Mouse (Mus musculus) lung, embryonic 16.5 days (tissue): ENCODE data around the gene Bahcc1. TPM values are rescaled to one million over a fixed set of nuclear protein-coding genes. Genes with fewer than 3 reads are reported as not detected.

Experiments
- ATAC-seq: fragments of 200-750 bp; cut with Nextera tagmentation; 2 replicates; pipeline ENCODE4 v1.8.0; 2017; ENCODE audit warnings: low read depth, mild to moderate bottlenecking, moderate library complexity
- H3K27ac ChIP-seq: fragments of 300-500 bp; sonication (generic); 2 replicates; pipeline ENCODE4 v1.5.1; 2014; ENCODE audit warnings: mild to moderate bottlenecking, control low read depth, low read length
- H3K27me3 ChIP-seq: fragments of 300-500 bp; sonication (generic); 2 replicates; pipeline ENCODE4 v1.6.1; 2014; ENCODE audit warnings: low read depth, low read length, mixed read lengths; ENCODE audit not compliant: control insufficient read depth, insufficient read depth
- H3K36me3 ChIP-seq: fragments of 300-500 bp; sonication (generic); 2 replicates; pipeline ENCODE4 v1.6.1; 2014; ENCODE audit warnings: low read length; ENCODE audit not compliant: control insufficient read depth, insufficient read depth
- H3K4me1 ChIP-seq: fragments of 300-500 bp; sonication (generic); replicated peaks from 2 replicates; pipeline ENCODE4 v1.6.1; 2014; ENCODE audit warnings: low read length, mixed read lengths; ENCODE audit not compliant: control insufficient read depth, insufficient read depth
- H3K4me2 ChIP-seq: fragments of 300-500 bp; sonication (generic); 2 replicates; pipeline ENCODE4 v1.6.1; 2014; ENCODE audit warnings: low read depth, low read length, control low read depth
- H3K4me3 ChIP-seq: fragments of 300-500 bp; sonication (generic); 2 replicates; pipeline ENCODE4 v1.5.1; 2014; ENCODE audit warnings: mild to moderate bottlenecking, low read length, control low read depth
- H3K9ac ChIP-seq: fragments of 300-500 bp; sonication (generic); 2 replicates; pipeline ENCODE4 v1.6.1; 2014; ENCODE audit warnings: low read length, control low read depth
- H3K9me3 ChIP-seq: fragments of 300-500 bp; sonication (generic); 2 replicates; pipeline ENCODE4 v1.6.1; 2016; ENCODE audit warnings: low read length; ENCODE audit not compliant: control insufficient read depth
- WGBS: fragments of 180-500 bp; shearing (Covaris S2); extraction: QIAGEN DNeasy Blood & Tissue Kit; methylation state at CpG from one replicate; pipeline ENCODE4 v1.1.7; 2014; 5-methylcytosine and 5-hydroxymethylcytosine counted together
- polyA plus RNA-seq: library from polyadenylated mRNA; unstranded; fragments of >200 nt; fragmentation: Nextera tagmentation; extraction: Ambion mirVana; gene quantifications from 2 replicates; pipeline ENCODE4 v1.2.1, GENCODE M21; 2015

Bahcc1 gene
- polyA plus RNA-seq, 1 experiment from 2014 or later = 7.5 TPM

GRCm38 (mm10) chr11:120240206-120240605 is 7.5 kb downstream of the Bahcc1 start:
- H3K9me3 ChIP-seq = no peaks in the 10 kb centered on the region
- peak overlapping the region; percentile 28 for H3K4me3 ChIP-seq
- no peaks in the 10 kb centered on the region for H3K36me3 ChIP-seq
- peak; percentile 71 for ATAC-seq
- peaks cover 58% of the 10 kb centered on the region for H3K4me1 ChIP-seq
- H3K27me3 ChIP-seq = no peaks in the 10 kb centered on the region
- peak overlapping the region; percentile 94 for H3K27ac ChIP-seq
- peak overlapping the region; percentile 97 for H3K4me2 ChIP-seq
- peak overlapping the region; percentile 45 for H3K9ac ChIP-seq
- WGBS = 0% methylated on average over 10 of the region's 10 CpGs

DNA sequence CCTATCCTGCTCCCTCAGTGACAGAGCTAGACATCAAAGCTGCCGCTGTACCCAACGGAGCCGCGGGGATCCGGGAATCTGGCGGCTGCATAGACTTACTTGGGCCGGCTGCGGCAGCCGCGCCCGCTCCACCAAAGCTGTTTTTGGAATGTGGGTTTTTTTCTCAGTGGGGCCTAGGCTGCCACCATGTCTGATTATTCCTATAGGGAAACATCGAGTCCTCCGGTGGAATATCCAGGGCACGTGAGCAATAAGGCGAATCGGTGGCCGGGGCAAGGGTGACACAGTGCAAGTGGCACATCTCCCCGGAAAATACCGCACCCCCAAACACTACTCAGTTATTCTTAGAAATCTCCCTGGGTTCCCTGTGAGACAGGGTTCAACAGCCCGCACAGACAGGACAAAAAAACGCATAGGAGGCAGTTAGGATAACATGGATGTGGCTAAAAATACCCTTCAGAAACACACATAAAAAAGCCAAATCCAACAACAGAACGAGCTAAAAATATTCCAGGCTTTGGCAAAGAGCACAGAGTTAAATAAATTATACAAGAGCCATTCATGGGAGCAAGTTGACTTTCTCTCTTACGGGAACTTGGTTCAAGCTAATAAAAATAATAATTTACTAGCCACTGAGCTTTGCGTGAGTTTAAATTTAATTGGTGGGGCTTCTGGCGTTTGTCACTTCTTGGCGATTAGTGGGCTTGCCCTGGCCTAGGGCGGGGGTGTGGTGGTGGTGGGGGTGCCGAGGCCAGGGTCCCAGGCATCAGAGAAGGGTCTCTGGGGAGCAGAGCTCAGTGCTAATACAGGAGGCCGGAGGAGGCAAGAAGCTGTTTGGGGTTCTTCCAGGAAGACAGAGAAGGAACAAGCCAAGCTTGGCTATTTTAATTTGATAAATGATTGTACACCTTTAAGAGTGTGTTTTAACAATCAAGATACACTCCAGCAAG is 8.5 kb downstream of the Bahcc1 start:
- H3K9me3 ChIP-seq = no peaks in the 10 kb centered on the region
- H3K27ac ChIP-seq = peak overlapping the region; percentile 94
- H3K27me3 ChIP-seq = no peaks in the 10 kb centered on the region
- H3K4me1 ChIP-seq = peaks cover 64% of the 10 kb centered on the region
- peak overlapping the region; percentile 97 for H3K4me2 ChIP-seq
- H3K4me3 ChIP-seq = peak overlapping the region; percentile 10; the same call in 1 of the 2 replicates
- H3K9ac ChIP-seq = peak overlapping the region; percentile 33
- ATAC-seq = no peak
- H3K36me3 ChIP-seq = no peaks in the 10 kb centered on the region
- 10% methylated on average over 29 of the region's 29 CpGs for WGBS

- H3K4me1 ChIP-seq = peaks cover 72% of the 10 kb centered on the region
- H3K4me2 ChIP-seq = peak overlapping the region; percentile 33; the same call in 1 of the 2 replicates
Observed at GRCm38 (mm10) chr11:120241981-120242725, 9.4 kb downstream of the Bahcc1 start.

DNA sequence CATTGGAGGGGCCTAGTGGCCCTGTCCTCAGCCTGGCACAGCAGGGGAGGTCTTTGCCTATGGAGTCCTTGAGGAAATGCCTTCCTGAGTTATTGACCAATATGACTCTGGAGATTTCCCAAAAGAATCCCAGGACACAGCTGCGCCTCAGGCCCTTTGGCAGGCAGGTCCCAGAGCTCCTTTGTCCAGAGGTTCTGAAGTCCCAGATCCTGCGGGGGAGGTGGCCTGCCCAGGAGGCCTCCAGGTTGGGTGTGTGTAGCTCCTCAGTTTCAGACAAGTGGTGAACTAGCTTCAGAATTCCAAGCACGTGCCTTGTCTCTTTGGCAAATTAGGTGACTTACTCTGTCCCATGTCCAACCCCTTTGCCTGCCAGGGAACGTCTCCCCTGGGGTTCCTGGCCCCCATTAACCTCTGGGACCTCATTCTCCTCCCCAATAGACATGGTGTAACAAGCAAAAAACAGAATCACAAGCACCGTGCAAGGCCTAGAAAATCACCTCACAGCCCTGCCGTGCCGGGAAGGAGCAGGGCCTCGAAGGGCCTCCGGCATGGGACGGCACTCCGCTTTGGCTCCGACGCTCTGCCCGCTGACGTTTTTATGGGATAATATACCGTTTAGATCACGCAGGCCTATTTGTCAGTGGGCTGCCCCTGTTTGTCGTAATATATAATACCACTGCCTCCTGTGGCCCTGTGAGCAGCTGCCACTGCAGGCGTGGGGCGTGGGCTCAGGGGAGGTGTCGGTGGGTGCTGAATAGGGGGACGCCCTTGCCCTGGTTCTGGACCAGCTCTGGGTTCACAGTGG is 10.2 kb downstream of the Bahcc1 start:
- WGBS = 41% methylated on average over 22 of the region's 22 CpGs
- H3K4me2 ChIP-seq = peak overlapping the region; percentile 2; the same call in 1 of the 2 replicates
- H3K4me3 ChIP-seq = no peak overlapping the region
- no peaks in the 10 kb centered on the region for H3K9me3 ChIP-seq
- peaks cover 76% of the 10 kb centered on the region for H3K4me1 ChIP-seq
- no peaks in the 10 kb centered on the region for H3K27me3 ChIP-seq
- H3K27ac ChIP-seq = peak overlapping the region; percentile 94
- no peak for ATAC-seq
- no peaks in the 10 kb centered on the region for H3K36me3 ChIP-seq
- H3K9ac ChIP-seq = peak overlapping the region; percentile 40

More at GRCm38 (mm10) chr11:120241981-120242725, 9.4 kb downstream of the Bahcc1 start:
- Histone ChIP-seq H3K9me3 (no peaks in the 10 kb centered on the region), H3K4me3 (no peak overlapping the region), H3K9ac (peak overlapping the region; percentile 40; the same call in 1 of the 2 replicates), H3K27me3 (no peaks in the 10 kb centered on the region), H3K27ac (peak overlapping the region; percentile 94), H3K36me3 (no peaks in the 10 kb centered on the region)
- no peak for ATAC-seq
- 51% methylated on average over 6 of the region's 6 CpGs for WGBS

DNA sequence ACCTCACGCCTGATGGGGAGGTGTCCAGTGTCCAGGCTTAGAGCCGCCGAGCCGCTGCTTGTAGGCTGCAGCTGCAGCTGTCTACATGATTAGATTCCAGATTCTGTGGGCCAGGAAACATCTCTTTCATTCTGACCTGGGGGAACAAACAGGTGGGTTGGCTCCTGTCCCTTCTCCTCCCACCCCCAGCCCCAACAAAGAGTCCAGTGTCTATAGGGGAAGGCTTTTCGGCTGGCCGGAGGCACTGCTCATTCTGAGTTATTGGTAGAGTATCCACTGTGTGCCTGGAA is 10.7 kb downstream of the Bahcc1 start:
- H3K27ac ChIP-seq = peak overlapping the region; percentile 94
- 58% methylated on average over 6 of the region's 6 CpGs for WGBS
- no peak for ATAC-seq
- H3K9me3 ChIP-seq = no peaks in the 10 kb centered on the region
- peaks cover 79% of the 10 kb centered on the region for H3K4me1 ChIP-seq
- H3K4me2 ChIP-seq = no peak overlapping the region
- H3K27me3 ChIP-seq = no peaks in the 10 kb centered on the region
- no peaks in the 10 kb centered on the region for H3K36me3 ChIP-seq
- no peak overlapping the region; the same call in 1 of the 2 replicates for H3K9ac ChIP-seq
- no peak overlapping the region for H3K4me3 ChIP-seq

- ATAC-seq = no peak
- peaks cover 77% of the 10 kb centered on the region for H3K4me1 ChIP-seq
- H3K4me2 ChIP-seq = no peak overlapping the region
- H3K36me3 ChIP-seq = no peaks in the 10 kb centered on the region
- no peak overlapping the region for H3K9ac ChIP-seq
- no peaks in the 10 kb centered on the region for H3K27me3 ChIP-seq
- no peaks in the 10 kb centered on the region for H3K9me3 ChIP-seq
- H3K27ac ChIP-seq = peak overlapping the region; percentile 11; the same call in 1 of the 2 replicates
- no peak overlapping the region for H3K4me3 ChIP-seq
- 68% methylated on average over 10 of the region's 10 CpGs for WGBS
Observed at GRCm38 (mm10) chr11:120248160-120248793, 15.5 kb downstream of the Bahcc1 start.

DNA sequence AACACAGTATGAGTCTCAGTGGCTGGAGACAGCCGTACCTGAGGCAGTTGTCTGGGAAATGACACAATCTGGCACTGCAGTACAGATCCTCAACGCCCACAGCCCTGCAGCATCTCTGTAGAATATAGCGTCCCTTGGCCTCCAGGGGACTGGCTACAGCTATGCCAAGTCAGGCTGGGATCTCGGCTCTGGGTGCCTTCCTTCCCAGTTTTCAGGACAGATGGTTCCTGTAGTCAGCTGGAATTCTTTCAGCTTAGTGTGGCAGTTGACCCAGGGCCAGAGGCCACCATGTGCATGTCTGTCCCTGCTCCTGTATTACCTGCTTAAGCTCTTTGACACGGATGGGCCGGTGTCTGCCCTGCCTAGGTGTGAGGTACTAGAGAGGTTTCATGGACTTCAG is 16.2 kb downstream of the Bahcc1 start:
- 68% methylated on average over 6 of the region's 6 CpGs for WGBS

DNA sequence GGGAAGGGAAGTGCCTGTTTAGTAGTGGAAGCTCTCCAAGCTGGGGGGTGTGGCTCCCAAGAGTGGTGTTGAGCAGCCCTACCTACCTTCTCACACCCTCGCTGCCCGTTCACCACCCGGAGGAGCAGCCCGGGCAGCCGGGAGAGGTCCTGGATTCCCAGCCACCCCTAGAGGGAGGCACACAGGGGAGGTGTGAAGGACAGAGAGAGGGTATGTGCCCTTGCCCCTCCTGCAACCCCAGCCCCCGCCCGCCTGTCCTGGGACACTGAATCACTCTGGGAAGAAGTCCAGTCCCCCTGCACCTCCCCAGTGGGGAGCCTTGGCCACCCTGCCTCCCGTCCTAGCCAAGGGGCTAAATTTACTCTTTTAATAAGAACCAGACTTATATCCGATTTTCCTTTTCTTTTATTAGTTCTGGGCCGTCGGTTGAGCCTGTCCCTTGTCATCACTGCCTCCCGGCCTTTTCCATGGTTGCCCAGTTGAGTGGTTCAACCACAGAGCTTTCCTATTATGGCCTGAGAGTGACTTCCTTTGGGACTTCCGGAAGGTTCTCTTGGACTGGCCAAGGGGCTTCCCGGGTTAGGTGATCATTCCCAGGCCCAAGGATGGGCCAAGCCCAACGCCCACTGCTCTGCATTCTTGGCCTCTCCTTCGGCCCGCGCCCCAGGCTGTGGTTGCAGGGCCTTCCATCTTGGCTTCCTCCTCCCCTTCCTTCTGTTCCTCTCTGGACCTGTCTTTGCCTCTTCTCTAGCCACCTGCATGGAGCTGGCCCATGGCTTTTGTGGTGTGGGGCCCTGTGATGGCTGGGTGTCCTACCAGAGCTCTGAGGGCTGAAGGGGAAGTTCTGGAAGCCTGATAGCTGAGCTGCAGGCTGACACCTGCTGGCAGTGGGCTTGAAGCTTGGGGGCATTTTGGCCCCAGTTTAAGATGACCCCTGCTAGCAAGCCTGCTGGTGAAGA is 18.5 kb downstream of the Bahcc1 start:
- Histone ChIP-seq H3K4me2 (0 out of 2 replicates have a peak overlapping the region, but pooled peaks have one; percentile 23), H3K4me1 (peaks cover 90% of the 10 kb centered on the region), H3K9ac (peak overlapping the region; percentile 12), H3K4me3 (no peak overlapping the region), H3K36me3 (no peaks in the 10 kb centered on the region), H3K27ac (peak overlapping the region; percentile 96), H3K9me3 (no peaks in the 10 kb centered on the region), H3K27me3 (no peaks in the 10 kb centered on the region)
- ATAC-seq = no peak
- WGBS = 62% methylated on average over 18 of the region's 18 CpGs

More for the DNA sequence above, 16.2 kb downstream of the Bahcc1 start:
- Histone ChIP-seq H3K27me3 (no peaks in the 10 kb centered on the region), H3K4me3 (no peak overlapping the region), H3K4me2 (no peak overlapping the region), H3K4me1 (peaks cover 77% of the 10 kb centered on the region), H3K9me3 (no peaks in the 10 kb centered on the region), H3K9ac (no peak overlapping the region), H3K36me3 (no peaks in the 10 kb centered on the region), H3K27ac (0 out of 2 replicates have a peak overlapping the region, but pooled peaks have one; percentile 11)
- no peak for ATAC-seq
